Mouse (Mus musculus) Patski (cell line): ENCODE measurements at regions not wholly inside any gene's neighbourhood (a gene's known extent, or its start where the extent isn't known, plus 50 kb on each side); places are given as distances from the start of the nearest gene placed in this dataset.

Experiments
- ATAC-seq: fragments of 100-300 bp; one replicate; pipeline ENCODE4 v1.8.0; 2021
- CTCF ChIA-PET: fragments of 350-600 bp; sonication (Branson Sonifier 250); formaldehyde crosslinking; loops from one replicate; lab custom pipeline; 2022; ENCODE audit warnings: inconsistent platforms; lab: Charles Lee
- POLR2A ChIA-PET: fragments of 350-600 bp; sonication (Branson Sonifier 250); formaldehyde crosslinking; loops from one replicate; lab custom pipeline; 2022; ENCODE audit warnings: antibody characterized with exemption, inconsistent platforms; lab: Charles Lee
- DNase-seq: peaks from one replicate; pipeline ENCODE4 v3.0.0-alpha.2; 2011; ENCODE audit warnings: low read depth, low spot score
- H3K27me3 ChIP-seq: fragments of 371-371 bp; one replicate; pipeline ENCODE4 v1.5.1; 2021
- CTCF ChIP-seq: fragments of 100-300 bp; IDR thresholded peaks from one replicate; pipeline ENCODE4 v1.5.1; 2021
- in situ Hi-C: fragments of 300-500 bp; cut with MboI; formaldehyde crosslinking; loops from 3 replicates; pipeline ENCODE4 v1.11.1; 2018; ENCODE audit warnings: low pct_unique_long_range_greater_than_20kb, mixed read lengths

DNA sequence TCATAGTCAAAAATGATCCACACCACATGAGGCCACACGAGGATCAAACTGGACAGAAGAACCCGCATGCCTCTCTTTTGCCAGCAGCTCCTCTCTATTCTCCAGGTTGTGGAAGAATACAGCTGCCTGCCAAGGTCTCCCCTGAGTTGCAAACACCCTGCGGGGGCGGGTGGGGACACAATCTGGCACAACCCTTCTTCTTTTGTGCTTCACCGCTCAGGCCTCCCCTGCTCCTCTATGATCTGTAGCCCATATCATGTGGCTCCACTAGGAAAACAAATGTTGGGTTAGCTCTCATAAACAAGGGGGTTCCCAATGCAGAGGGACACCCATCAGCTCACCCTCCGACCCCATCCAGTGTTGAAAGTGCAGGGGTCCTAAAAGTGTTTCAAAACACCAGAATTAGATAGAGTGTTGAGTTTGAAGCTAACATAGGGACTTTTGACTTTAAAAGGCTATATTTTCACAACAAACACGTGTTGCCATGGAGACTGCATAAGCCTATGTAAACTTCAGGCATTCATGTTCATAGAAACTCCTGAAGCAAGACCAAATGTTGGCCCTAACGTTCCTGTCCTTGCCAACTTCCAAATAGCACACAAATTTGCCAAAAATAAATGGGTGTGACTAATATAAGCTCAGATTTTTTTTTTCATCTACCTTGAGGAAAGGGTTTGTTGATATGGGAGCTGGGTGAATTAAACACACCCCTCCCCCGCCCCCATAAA is 147.5 kb upstream of the Spred2 start:
- in situ Hi-C loops, result no loop called here
- CTCF ChIA-PET, result interaction anchor here (1.7 kb wide), 1 partner anchor 16 kb away, joined by 5 read pairs; no protein-coding TSS in a partner anchor
- peaks cover 5% of the 10 kb centered on the region for H3K27me3 ChIP-seq
- DNase-seq (peak; percentile 34), ATAC-seq (peak; percentile 53)
- TF ChIP-seq CTCF, result no peak
- POLR2A ChIA-PET, result interaction anchor here (0.6 kb wide), 1 partner anchor 895 kb away, joined by 4 read pairs; no protein-coding TSS in a partner anchor

DNA sequence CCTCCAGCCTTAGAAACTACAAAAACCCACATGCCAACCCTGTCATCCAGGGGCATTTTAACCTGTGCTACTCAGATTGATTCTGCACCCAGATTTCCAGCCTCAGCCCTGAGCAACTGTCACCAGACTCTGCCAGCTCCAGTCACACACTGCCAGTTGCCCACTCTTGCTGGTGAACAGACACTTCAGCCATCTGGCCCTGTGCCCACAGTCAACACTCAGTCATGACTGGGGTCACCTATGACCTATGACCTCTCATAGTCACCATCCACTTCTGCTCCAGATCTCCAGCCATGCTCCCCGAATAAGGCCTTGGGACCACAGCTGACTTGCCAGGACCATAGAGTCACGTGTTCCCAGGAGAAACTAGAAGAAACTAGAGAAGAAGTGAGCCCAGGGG is 146.0 kb upstream of the Spred2 start:
- ATAC-seq, result no peak
- DNase-seq, result no peak
- in situ Hi-C loops, result no loop called here
- POLR2A ChIA-PET, result no interaction called here
- TF ChIP-seq CTCF, result no peak
- H3K27me3 ChIP-seq, result peaks cover 9% of the 10 kb centered on the region
- CTCF ChIA-PET, result no interaction called here

DNA sequence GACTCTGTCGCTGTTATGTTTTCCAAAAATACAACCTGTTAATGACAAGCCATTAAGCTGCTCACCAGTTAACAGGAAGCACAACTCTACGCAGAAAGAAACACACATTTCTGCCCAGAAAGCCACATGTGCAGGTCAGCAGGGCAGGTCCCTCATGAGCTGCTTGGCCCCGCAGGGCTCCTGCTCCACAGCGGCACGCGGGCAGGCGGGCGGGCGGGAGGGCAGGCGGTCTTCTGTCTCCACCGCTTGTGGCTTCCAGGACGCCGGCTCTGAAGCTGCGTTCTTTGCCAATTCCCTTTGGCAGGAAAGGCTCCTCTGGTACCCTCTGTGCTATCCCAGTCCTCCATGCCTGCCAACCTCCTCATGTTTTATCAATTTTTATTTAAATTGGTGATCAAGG is 139.1 kb upstream of the Spred2 start:
- DNase-seq (no peak), ATAC-seq (no peak)
- ChIA-PET CTCF (interaction anchor here (1.5 kb wide), 1 partner anchor 14 kb away, joined by 3 read pairs; no protein-coding TSS in a partner anchor), POLR2A (no interaction called here)
- peaks cover 27% of the 10 kb centered on the region for H3K27me3 ChIP-seq
- TF ChIP-seq CTCF, result no peak
- in situ Hi-C loops, result no loop called here

DNA sequence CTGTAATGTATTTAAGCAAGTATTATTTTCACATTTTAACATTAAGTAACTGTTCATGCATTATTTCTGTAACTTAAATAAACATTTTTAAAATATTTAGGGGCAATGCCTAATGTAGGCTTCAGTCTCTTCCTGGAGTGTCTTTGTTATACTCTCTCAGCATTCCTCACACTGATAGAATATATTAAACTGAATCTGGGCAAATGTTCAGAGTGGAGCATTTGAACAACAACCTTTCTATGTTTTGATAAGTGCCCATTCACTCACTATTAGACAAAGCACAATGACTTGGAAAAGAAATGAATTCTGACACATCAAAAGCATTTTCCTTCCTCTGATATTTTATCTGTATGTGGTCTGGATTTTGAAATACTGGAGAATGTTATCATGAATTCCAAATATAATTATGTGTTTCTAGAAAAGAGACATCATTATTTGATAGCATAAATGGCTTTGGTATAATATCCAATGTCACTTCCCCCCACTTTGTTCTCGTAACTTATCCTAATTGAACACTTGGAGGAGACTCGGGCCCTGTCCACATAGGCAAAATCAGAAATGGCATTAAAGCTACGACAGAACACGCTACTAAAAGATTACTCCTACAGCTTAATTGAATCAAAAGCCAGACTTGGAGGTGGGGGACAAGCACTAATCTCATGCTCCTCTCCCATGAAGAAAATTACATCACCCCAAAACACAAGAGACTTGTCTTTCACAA is 127.1 kb upstream of the Spred2 start:
- CTCF ChIA-PET, result no interaction called here
- no peak for TF ChIP-seq CTCF

DNA sequence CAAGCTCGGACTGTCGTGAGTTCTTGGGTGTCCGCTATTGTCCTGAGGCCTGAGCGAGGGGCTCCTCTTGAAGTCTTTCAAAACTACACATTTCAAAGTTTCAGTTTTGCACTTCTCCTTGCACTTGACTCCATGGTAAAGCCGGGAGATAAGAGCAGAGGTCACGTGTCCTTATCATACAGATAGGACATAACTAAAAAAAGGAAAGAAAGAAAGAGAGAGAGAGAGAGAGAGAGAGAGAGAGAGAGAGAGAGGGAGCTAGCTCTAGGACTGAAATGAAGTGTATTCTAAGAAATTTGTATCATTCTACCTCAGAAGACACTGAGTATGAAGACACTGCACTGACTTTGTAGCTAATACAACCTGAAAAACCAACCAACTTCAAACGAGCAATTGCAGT is 114.8 kb upstream of the Spred2 start:
- TF ChIP-seq CTCF, result no peak
- ChIA-PET POLR2A (no interaction called here), CTCF (no interaction called here)
- peaks cover 9% of the 10 kb centered on the region for H3K27me3 ChIP-seq
- DNase-seq (no peak), ATAC-seq (no peak)
- in situ Hi-C loops, result loop anchor here (25.0 kb wide), 1 partner anchor 1103 kb away; no protein-coding TSS in a partner anchor

More for the DNA sequence above, 127.1 kb upstream of the Spred2 start:
- no peak for ATAC-seq
- H3K27me3 ChIP-seq, result peaks cover 17% of the 10 kb centered on the region
- DNase-seq, result no peak
- POLR2A ChIA-PET, result no interaction called here
- in situ Hi-C loops, result no loop called here

DNA sequence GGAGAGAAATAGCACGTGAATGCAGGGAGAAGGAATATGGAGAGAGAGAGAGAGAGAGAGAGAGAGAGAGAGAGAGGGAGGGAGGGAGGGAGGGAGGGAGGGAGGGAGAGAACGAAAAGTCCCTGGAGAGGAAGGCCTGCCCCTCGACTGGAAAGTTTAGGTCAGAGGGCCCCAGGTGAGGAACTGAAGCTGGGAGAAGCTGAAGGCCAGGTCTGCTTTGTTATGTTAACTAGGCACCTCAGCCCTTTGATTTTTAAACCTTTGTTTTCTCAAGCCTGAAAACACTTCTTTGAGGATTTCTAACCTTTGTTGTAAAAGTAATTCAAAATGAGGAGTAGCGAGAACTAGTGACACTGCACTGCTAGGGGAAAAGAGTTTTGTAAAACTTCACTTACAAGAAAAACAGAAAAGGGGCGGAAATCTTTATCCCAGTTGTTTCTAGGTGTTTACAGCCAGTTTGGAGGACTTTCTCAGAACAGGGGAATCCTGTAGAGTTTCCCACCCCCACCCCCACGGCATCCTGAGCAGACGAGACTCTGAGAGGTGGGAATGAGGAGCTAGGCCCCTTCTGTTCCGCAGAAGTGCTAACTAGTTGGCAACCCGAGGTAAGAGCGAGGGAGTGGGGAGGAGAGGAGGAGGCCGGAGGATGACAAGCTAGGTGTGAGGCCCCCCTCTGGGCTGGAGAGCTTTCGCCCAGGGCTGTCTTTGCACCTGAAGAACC is 112.7 kb upstream of the Spred2 start:
- DNase-seq, result no peak
- no peak for ATAC-seq
- CTCF ChIA-PET, result interaction anchor here (0.6 kb wide), 1 partner anchor 431 kb away, joined by 3 read pairs; no protein-coding TSS in a partner anchor
- POLR2A ChIA-PET, result no interaction called here
- in situ Hi-C loops, result loop anchor here (25.0 kb wide), 1 partner anchor 1101 kb away; no protein-coding TSS in a partner anchor
- H3K27me3 ChIP-seq, result peaks cover 14% of the 10 kb centered on the region
- no peak for TF ChIP-seq CTCF

DNA sequence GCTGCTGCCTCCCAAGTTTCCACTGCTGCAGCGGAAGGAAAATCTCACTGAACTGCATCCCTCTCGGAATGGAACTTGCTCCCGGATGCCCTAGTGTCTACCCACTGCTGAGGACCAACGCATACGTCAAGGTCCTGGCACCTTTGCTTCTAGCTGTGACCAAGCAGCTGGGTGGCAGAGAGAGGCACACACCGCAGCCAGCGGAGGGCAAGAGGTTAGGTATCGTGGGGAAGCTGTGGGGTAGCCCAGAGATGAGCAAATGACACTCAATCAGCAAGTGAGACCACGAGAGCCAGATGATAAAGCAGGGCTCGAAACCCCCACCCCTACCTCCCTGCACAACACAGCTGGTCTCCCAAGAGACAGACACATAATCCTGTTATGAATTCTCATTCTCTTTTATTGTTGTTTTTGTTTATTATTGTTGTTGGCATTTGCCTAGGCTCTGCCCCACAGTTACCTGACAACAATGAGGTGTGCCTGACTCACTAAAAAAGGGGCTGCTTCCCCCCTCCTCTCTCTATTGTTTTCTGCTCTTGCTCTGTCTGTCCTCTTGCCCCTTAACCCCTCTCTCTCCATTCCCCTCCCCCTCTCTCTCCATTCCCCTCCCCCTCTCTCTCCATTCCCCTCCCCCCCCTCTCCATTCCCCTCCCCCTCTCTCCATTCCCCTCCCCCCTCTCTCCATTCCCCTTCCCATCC is 112.0 kb upstream of the Spred2 start:
- ChIA-PET CTCF (interaction anchor here (0.6 kb wide), 1 partner anchor 431 kb away, joined by 3 read pairs; no protein-coding TSS in a partner anchor), POLR2A (no interaction called here)
- in situ Hi-C loops, result loop anchor here (25.0 kb wide), 1 partner anchor 1100 kb away; no protein-coding TSS in a partner anchor
- peaks cover 10% of the 10 kb centered on the region for H3K27me3 ChIP-seq
- no peak for TF ChIP-seq CTCF
- no peak for ATAC-seq
- DNase-seq, result no peak

DNA sequence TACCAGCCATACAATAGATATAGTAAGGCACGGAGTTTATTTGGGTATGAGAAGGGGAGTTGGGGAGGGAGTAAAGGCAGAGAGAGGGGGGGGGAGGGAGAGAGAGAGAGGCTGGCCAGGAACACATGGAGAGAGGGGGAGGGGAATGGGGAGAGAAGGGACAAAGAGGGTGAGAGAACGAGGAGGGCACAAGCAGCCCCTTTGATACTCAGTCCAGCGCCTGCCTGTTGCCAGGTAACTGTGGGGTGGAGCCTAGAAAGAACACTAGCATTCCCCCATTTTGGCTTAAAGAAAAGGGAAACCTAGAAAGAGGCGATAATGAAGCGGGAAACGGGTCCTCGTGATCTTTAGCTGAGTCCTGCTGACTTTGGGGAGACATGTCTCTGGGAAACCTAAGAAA is 110.6 kb upstream of the Spred2 start:
- no peak for ATAC-seq
- CTCF ChIA-PET, result interaction anchor here (1.4 kb wide), 1 partner anchor 10 kb away, joined by 3 read pairs; no protein-coding TSS in a partner anchor
- POLR2A ChIA-PET, result no interaction called here
- DNase-seq, result no peak
- peaks cover 16% of the 10 kb centered on the region for H3K27me3 ChIP-seq
- in situ Hi-C loops, result loop anchor here (25.0 kb wide), 1 partner anchor 1099 kb away; no protein-coding TSS in a partner anchor
- no peak for TF ChIP-seq CTCF

DNA sequence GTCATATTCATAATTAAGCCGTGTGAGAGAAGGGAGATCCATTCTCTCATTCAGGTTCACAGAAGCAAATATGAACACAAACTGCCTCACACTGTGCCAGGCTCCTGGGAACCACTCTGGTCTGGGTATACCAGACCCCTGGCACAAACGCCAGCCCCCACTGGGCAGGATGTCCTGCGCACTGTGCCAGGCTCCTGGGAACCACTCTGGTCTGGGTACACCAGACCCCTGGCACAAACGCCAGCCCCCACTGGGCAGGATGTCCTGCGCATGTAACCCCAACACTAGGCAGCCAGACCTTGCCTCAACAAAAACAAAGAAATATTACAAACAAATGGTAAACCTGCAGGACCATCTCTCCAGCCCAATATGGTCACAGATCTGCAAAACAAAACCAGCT is 101.2 kb upstream of the Spred2 start:
- ATAC-seq (no peak), DNase-seq (no peak)
- in situ Hi-C loops, result loop anchor here (10.0 to 25.0 kb wide), 2 partner anchors 582 to 1089 kb away; no protein-coding TSS in a partner anchor
- no peak for TF ChIP-seq CTCF
- ChIA-PET CTCF (interaction anchor here (1.5 kb wide), 1 partner anchor 9 kb away, joined by 3 read pairs; no protein-coding TSS in a partner anchor), POLR2A (no interaction called here)
- peaks cover 5% of the 10 kb centered on the region for H3K27me3 ChIP-seq
